Mouse (Mus musculus): ENCODE data around the gene Nr1h2. TPM values are rescaled to one million over a fixed set of nuclear protein-coding genes. Genes with fewer than 3 reads are reported as not detected.

Gene Nr1h2
- total and polyA plus RNA-seq, 3 experiments: 13.9 to 50.0 (median 43.8) TPM

DNA sequence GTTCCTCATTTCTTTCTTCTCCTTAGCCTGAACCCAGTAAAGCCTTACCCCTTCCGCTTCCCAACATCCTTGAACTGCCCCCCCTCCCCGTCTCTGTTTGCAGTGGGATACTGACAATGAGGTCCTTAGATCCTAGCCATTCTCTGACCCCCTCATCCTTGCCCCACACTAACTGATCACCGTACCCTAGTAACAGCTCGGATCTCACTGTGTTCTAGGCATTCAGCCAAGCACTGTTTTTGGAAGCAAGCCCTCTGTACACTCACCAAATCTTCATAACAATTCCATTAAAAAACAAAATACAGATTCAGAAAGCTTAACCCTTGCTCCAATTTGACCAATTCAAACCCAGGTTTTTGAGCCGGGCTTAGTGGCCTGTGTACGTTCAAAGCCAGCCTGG is 40.5 kb upstream of the Nr1h2 start:
- Histone ChIP-seq H3K4me1 (ENCODE audit: control insufficient read depth in 1 of 2, insufficient read depth in 2 of 2) (peaks cover 12 to 26% of the 10 kb centered on the region in 2 experiments), H3K27me3 (replicated peaks) (peaks cover 10% of the 10 kb centered on the region), H3K9ac (ENCODE audit: insufficient read depth, low read depth) (no peak overlapping the region), H3K79me2 (replicated peaks; ENCODE audit: control insufficient read depth, extremely low read depth, insufficient read depth, poor library complexity, severe bottlenecking) (0 out of 2 replicates have a peak, but pooled peaks cover 2% of the 10 kb centered on the region), H3K4me3 (replicated peaks in 1 of 3; ENCODE audit: low read depth in 2 of 3, low read length in 2 of 3, poor library complexity in 1 of 3) (no peak overlapping the region), H3K9me3 (replicated peaks; ENCODE audit: low read length) (no peaks in the 10 kb centered on the region), H3K36me3 (replicated peaks in 1 of 2; ENCODE audit: control insufficient read depth in 1 of 2, insufficient read depth in 1 of 2, low read length in 1 of 2) (peaks cover 7 to 37% of the 10 kb centered on the region in 2 experiments), H3K4me2 (ENCODE audit: insufficient read depth, low read depth, poor library complexity, severe bottlenecking) (no peak overlapping the region), H3K27ac (ENCODE audit: insufficient read depth, low read depth) (no peak overlapping the region)
- dilution Hi-C loops (cut with MboI; ENCODE audit: extremely low pct_ligation_motif_present, extremely low pct_unique_long_range_greater_than_20kb, low sequenced_read_pairs): no loop called here
- in situ Hi-C loops (cut with MboI; ENCODE audit: low pct_ligation_motif_present, low pct_unique_long_range_greater_than_20kb, low sequenced_read_pairs): no loop called here
- TF ChIP-seq MYC (IDR thresholded peaks at IDR 0.05; ENCODE audit: low read depth, low read length) (no peak), MEF2A (IDR thresholded peaks at IDR 0.05; ENCODE audit: borderline replicate concordance, low read depth, low read length) (no peak), ZNF384 (IDR thresholded peaks at IDR 0.05; ENCODE audit: low read depth, low read length) (no peak), RCOR1 (conservative IDR thresholded peaks at IDR 0.05; ENCODE audit: low read depth, low read length) (no peak), JUND (conservative IDR thresholded peaks at IDR 0.05; ENCODE audit: low read depth, low read length) (no peak), ZKSCAN1 (IDR thresholded peaks at IDR 0.05; ENCODE audit: borderline replicate concordance, low read depth, low read length) (no peak)
- no peak for DNase-seq (ENCODE audit: extremely low read depth)

DNA sequence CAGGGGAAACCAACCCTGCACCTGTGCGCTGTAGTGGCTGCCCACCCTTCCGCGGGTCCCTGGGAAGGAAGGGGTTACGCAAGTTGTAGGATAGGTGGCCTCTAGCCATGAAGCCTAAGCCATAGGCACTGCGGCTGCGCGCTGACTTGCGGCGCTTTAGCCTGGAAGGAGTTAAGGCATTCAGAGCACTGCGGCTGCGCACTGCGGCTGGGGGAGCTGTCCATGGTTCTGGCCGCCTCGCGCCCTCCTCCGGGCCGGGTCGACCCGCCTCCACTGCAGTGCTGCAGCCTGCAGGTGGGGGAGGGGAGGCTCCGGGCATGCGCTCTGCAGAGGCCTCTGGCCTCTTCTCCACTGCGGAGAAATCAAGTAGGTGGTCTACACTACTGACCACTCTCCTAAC is 40.0 kb upstream of the Nr1h2 start:
- no peak overlapping the region for H3K4me2 ChIP-seq (ENCODE audit: insufficient read depth, low read depth, poor library complexity, severe bottlenecking)
- H3K79me2 ChIP-seq (replicated peaks; ENCODE audit: control insufficient read depth, extremely low read depth, insufficient read depth, poor library complexity, severe bottlenecking): 0 out of 2 replicates have a peak, but pooled peaks cover 2% of the 10 kb centered on the region
- no peak overlapping the region for H3K9ac ChIP-seq (ENCODE audit: insufficient read depth, low read depth)
- TF ChIP-seq ELF1 (IDR thresholded peaks at IDR 0.05; ENCODE audit: low read depth, low read length) (no peak), JUN (IDR thresholded peaks at IDR 0.05; ENCODE audit: insufficient read depth, low read depth, low read length) (no peak), NRF1 (IDR thresholded peaks at IDR 0.05; ENCODE audit: low read depth, low read length) (peak; percentile 87), MAZ (IDR thresholded peaks at IDR 0.05; ENCODE audit: low read depth, low read length) (no peak), RAD21 (IDR thresholded peaks at IDR 0.05; ENCODE audit: low read depth, low read length) (no peak), JUND (conservative IDR thresholded peaks at IDR 0.05; ENCODE audit: low read depth, low read length) (no peak), UBTF (IDR thresholded peaks at IDR 0.05; ENCODE audit: low read depth, low read length) (no peak), MXI1 (IDR thresholded peaks at IDR 0.05; ENCODE audit: low read depth, low read length) (peak; percentile 30; the same call in 1 of the 2 replicates), SIN3A (IDR thresholded peaks at IDR 0.05; ENCODE audit: low read length) (peak; percentile 45; the same call in 1 of the 2 replicates), SMC3 (IDR thresholded peaks at IDR 0.05; ENCODE audit: low read depth, low read length) (no peak), KAT2A (IDR thresholded peaks at IDR 0.05; ENCODE audit: insufficient replicate concordance, low read length) (no peak)
- H3K27ac ChIP-seq (ENCODE audit: insufficient read depth, low read depth): no peak overlapping the region
- dilution Hi-C loops (cut with MboI; ENCODE audit: extremely low pct_ligation_motif_present, extremely low pct_unique_long_range_greater_than_20kb, low sequenced_read_pairs) (no loop called here), in situ Hi-C loops (cut with MboI; ENCODE audit: low pct_ligation_motif_present, low pct_unique_long_range_greater_than_20kb, low sequenced_read_pairs) (no loop called here)
- no peak overlapping the region for H3K4me3 ChIP-seq (replicated peaks in 1 of 3; ENCODE audit: low read depth in 2 of 3, low read length in 2 of 3, poor library complexity in 1 of 3)
- peaks cover 7 to 34% of the 10 kb centered on the region in 2 experiments for H3K36me3 ChIP-seq (replicated peaks in 1 of 2; ENCODE audit: control insufficient read depth in 1 of 2, insufficient read depth in 1 of 2, low read length in 1 of 2)
- no peak for DNase-seq (ENCODE audit: extremely low read depth)
- peaks cover 13 to 31% of the 10 kb centered on the region in 2 experiments for H3K4me1 ChIP-seq (ENCODE audit: control insufficient read depth in 1 of 2, insufficient read depth in 2 of 2)
- peaks cover 10% of the 10 kb centered on the region for H3K27me3 ChIP-seq (replicated peaks)
- no peaks in the 10 kb centered on the region for H3K9me3 ChIP-seq (replicated peaks; ENCODE audit: low read length)

All from CH12.LX (cell line).